9 mouse cellular contexts compared by ENCODE assay signal in genomic region chr17:29270148-29270698, GRCm38 (mm10). TPM values are rescaled to one million over a fixed set of nuclear protein-coding genes. Genes with fewer than 3 reads are reported as not detected.
DNase-seq lines count a peak whose midpoint lies in the region; ATAC-seq and TF ChIP-seq lines count a peak whose summit lies in the region.
"Had no signal": no experiment of that assay in that cellular context is flagged by ENCODE, and none has a peak within 500 bp of the region (broad histone marks: within the 10 kb centered on the region; RNA-seq: fewer than 3 reads in every experiment).

No protein-coding gene starts in this region.

- TF ChIP-seq CTCF in liver, embryonic 14.5 days (IDR thresholded peaks at IDR 0.05; ENCODE audit: low read depth), result no peak

- no peaks in the 10 kb centered on the region for H3K9me3 ChIP-seq in heart, embryonic 15.5 days (replicated peaks)
- no peaks in the 10 kb centered on the region for H3K9me3 ChIP-seq in embryonic facial prominence, embryonic 12.5 days
- no peaks in the 10 kb centered on the region for H3K9me3 ChIP-seq in liver, embryonic 14.5 days (ENCODE audit: control insufficient read depth, low read length)

- no peak for TF ChIP-seq EP300 in liver, embryonic 14.5 days (IDR thresholded peaks at IDR 0.05; ENCODE audit: low read depth)

- no peak for DNase-seq in heart, postnatal 14 days
- DNase-seq in B cell, adult 2 months, result peak; percentile 21 to 24
- no peak for DNase-seq in liver, embryonic 14.5 days (ENCODE audit: low read depth in 3 of 3, low spot score in 3 of 3)
- no peak for DNase-seq in left cerebral cortex, postnatal 14 days (ENCODE audit: low spot score in 2 of 2)
- DNase-seq in cerebellum, adult 18-20 months, result no peak
- no peak for DNase-seq in adrenal gland, adult 2 months
- DNase-seq: thymus, adult 2 months had no signal

- no peak for ATAC-seq in heart, embryonic 15.5 days (replicated peaks; ENCODE audit: insufficient number of reproducible peaks, insufficient read depth, low FRiP score, low read depth)
- ATAC-seq in embryonic facial prominence, embryonic 12.5 days (ENCODE audit: insufficient number of reproducible peaks, insufficient read depth, low FRiP score, low TSS enrichment), result no peak
- no peak for ATAC-seq in liver, embryonic 14.5 days (ENCODE audit: insufficient read depth)

- no peak overlapping the region for H3K9ac ChIP-seq in heart, embryonic 15.5 days
- H3K9ac ChIP-seq in embryonic facial prominence, embryonic 12.5 days, result no peak overlapping the region
- peak overlapping the region; percentile 91 for H3K9ac ChIP-seq in liver, embryonic 14.5 days (replicated peaks)

- H3K4me1 ChIP-seq in heart, embryonic 15.5 days (replicated peaks), result peaks cover 25% of the 10 kb centered on the region
- peaks cover 10% of the 10 kb centered on the region for H3K4me1 ChIP-seq in embryonic facial prominence, embryonic 12.5 days
- H3K4me1 ChIP-seq in liver, embryonic 14.5 days (replicated peaks; ENCODE audit: control insufficient read depth in 2 of 2, insufficient read depth in 2 of 2, low read length in 1 of 2), result peaks cover 9 to 17% of the 10 kb centered on the region in 2 experiments

- H3K4me3 ChIP-seq in heart, embryonic 15.5 days, result no peak overlapping the region
- no peak overlapping the region for H3K4me3 ChIP-seq in embryonic facial prominence, embryonic 12.5 days
- H3K4me3 ChIP-seq in liver, embryonic 14.5 days (ENCODE audit: insufficient read depth in 1 of 2, low read depth in 2 of 2, low read length in 2 of 2), result peak overlapping the region in 1 of 2 experiments; percentile 72; a peak in 2 of 4 replicates

- 89% methylated on average over 9 of the region's 9 CpGs for WGBS in heart, embryonic 15.5 days
- 93% methylated on average over 9 of the region's 9 CpGs for WGBS in embryonic facial prominence, embryonic 12.5 days
- WGBS in liver, embryonic 14.5 days (ENCODE audit: insufficient replicate concordance), result 85% methylated on average over 9 of the region's 9 CpGs

- peak overlapping the region; percentile 77; the same call in 1 of the 2 replicates for H3K4me2 ChIP-seq in heart, embryonic 15.5 days
- peak overlapping the region; percentile 60 for H3K4me2 ChIP-seq in embryonic facial prominence, embryonic 12.5 days (replicated peaks)
- peak overlapping the region; percentile 84 for H3K4me2 ChIP-seq in liver, embryonic 14.5 days (ENCODE audit: low read depth)

- H3K27ac ChIP-seq in heart, embryonic 15.5 days, result no peak overlapping the region
- no peak overlapping the region for H3K27ac ChIP-seq in embryonic facial prominence, embryonic 12.5 days
- no peak overlapping the region; the same call in 1 of the 2 replicates for H3K27ac ChIP-seq in liver, embryonic 14.5 days

- intact Hi-C loops in heart, postnatal 14 days (cut with DNase I), result no loop called here
- intact Hi-C loops in left cerebral cortex, postnatal 14 days (cut with DNase I), result no loop called here

- no peaks in the 10 kb centered on the region for H3K36me3 ChIP-seq in heart, embryonic 15.5 days
- H3K36me3 ChIP-seq in embryonic facial prominence, embryonic 12.5 days, result no peaks in the 10 kb centered on the region
- no peaks in the 10 kb centered on the region for H3K36me3 ChIP-seq in liver, embryonic 14.5 days (replicated peaks; ENCODE audit: control insufficient read depth, insufficient read depth, low read depth)

- H3K27me3 ChIP-seq in heart, embryonic 15.5 days, result no peaks in the 10 kb centered on the region
- no peaks in the 10 kb centered on the region for H3K27me3 ChIP-seq in embryonic facial prominence, embryonic 12.5 days
- H3K27me3 ChIP-seq in liver, embryonic 14.5 days (ENCODE audit: control insufficient read depth, insufficient read depth, low read length), result no peaks in the 10 kb centered on the region

RNA-seq across cellular contexts. Expression of gene BC004004, which starts 1.6 kb away (rescaled TPM):
- polyA plus RNA-seq in heart, embryonic 15.5 days (2015; fragmentation: Nextera tagmentation; extraction: Ambion mirVana), result 91.1 and 96.0 TPM in 2 replicates
- total RNA-seq in heart, postnatal 14 days (2021), result 100 to 1,000 TPM; 189 to 195 TPM
- polyA plus RNA-seq in embryonic facial prominence, embryonic 12.5 days (2016; fragmentation: Nextera tagmentation; extraction: Ambion mirVana), result 54.9 and 56.5 TPM in 2 replicates
- polyA plus RNA-seq in liver, embryonic 14.5 days (2012; rRNA removed), result 26.1 and 27.4 TPM in 2 replicates
- polyA plus RNA-seq in liver, embryonic 14.5 days (2014; fragmentation: Nextera tagmentation; extraction: Ambion mirVana), result 57.7 and 58.1 TPM in 2 replicates
- total RNA-seq in left cerebral cortex, postnatal 14 days (2021), result 100 to 1,000 TPM in 1 of 2 experiments, 10 to 100 TPM in 1; 87.5 to 103 TPM
- total RNA-seq in adrenal gland, adult 2 months (2021), result 100 to 1,000 TPM; 146 to 151 TPM
- polyA plus RNA-seq in adrenal gland, adult 2 months (2012; rRNA removed), result 49.7 and 54.1 TPM in 2 replicates

RNA-seq across cellular contexts. Expression of gene Ppil1, which starts 6.2 kb away (rescaled TPM):
- polyA plus RNA-seq in heart, embryonic 15.5 days (2015; fragmentation: Nextera tagmentation; extraction: Ambion mirVana), result 86.8 and 107 TPM in 2 replicates
- total RNA-seq in heart, postnatal 14 days (2021), result 10 to 100 TPM; 28.8 to 33.5 TPM
- polyA plus RNA-seq in embryonic facial prominence, embryonic 12.5 days (2016; fragmentation: Nextera tagmentation; extraction: Ambion mirVana), result 154 and 162 TPM in 2 replicates
- 46.2 and 47.9 TPM in 2 replicates for polyA plus RNA-seq in liver, embryonic 14.5 days (2012; rRNA removed)
- 84.7 and 87.3 TPM in 2 replicates for polyA plus RNA-seq in liver, embryonic 14.5 days (2014; fragmentation: Nextera tagmentation; extraction: Ambion mirVana)
- total RNA-seq in left cerebral cortex, postnatal 14 days (2021), result 10 to 100 TPM; 17.8 to 17.9 TPM
- 10 to 100 TPM; 19.7 to 28.0 TPM for total RNA-seq in adrenal gland, adult 2 months (2021)
- 24.6 and 26.2 TPM in 2 replicates for polyA plus RNA-seq in adrenal gland, adult 2 months (2012; rRNA removed)

RNA-seq across cellular contexts. Expression of gene Cpne5, which starts 32.3 kb away (rescaled TPM):
- 14.9 and 17.9 TPM in 2 replicates for polyA plus RNA-seq in heart, embryonic 15.5 days (2015; fragmentation: Nextera tagmentation; extraction: Ambion mirVana)
- total RNA-seq in heart, postnatal 14 days (2021), result 1 to 10 TPM; 2.3 to 3.9 TPM
- 11.9 and 13.5 TPM in 2 replicates for polyA plus RNA-seq in embryonic facial prominence, embryonic 12.5 days (2016; fragmentation: Nextera tagmentation; extraction: Ambion mirVana)
- 0.06 and 0.12 TPM in 2 replicates for polyA plus RNA-seq in liver, embryonic 14.5 days (2012; rRNA removed)
- polyA plus RNA-seq in liver, embryonic 14.5 days (2014; fragmentation: Nextera tagmentation; extraction: Ambion mirVana), result 0.16 and 0.28 TPM in 2 replicates
- 10 to 100 TPM; 82.0 to 86.5 TPM for total RNA-seq in left cerebral cortex, postnatal 14 days (2021)
- total RNA-seq in adrenal gland, adult 2 months (2021), result under 1 TPM; 0.38 to 0.75 TPM
- 1.4 and 1.7 TPM in 2 replicates for polyA plus RNA-seq in adrenal gland, adult 2 months (2012; rRNA removed)

RNA-seq across cellular contexts. Expression of gene Pi16, which starts 47.3 kb away (rescaled TPM):
- 4.3 and 5.8 TPM in 2 replicates for polyA plus RNA-seq in heart, embryonic 15.5 days (2015; fragmentation: Nextera tagmentation; extraction: Ambion mirVana)
- total RNA-seq in heart, postnatal 14 days (2021), result 10 to 100 TPM; 34.3 to 47.8 TPM
- 0.49 and 0.59 TPM in 2 replicates for polyA plus RNA-seq in embryonic facial prominence, embryonic 12.5 days (2016; fragmentation: Nextera tagmentation; extraction: Ambion mirVana)
- 0.90 and 0.97 TPM in 2 replicates for polyA plus RNA-seq in liver, embryonic 14.5 days (2012; rRNA removed)
- polyA plus RNA-seq in liver, embryonic 14.5 days (2014; fragmentation: Nextera tagmentation; extraction: Ambion mirVana), result 0.39 and 0.52 TPM in 2 replicates
- total RNA-seq in left cerebral cortex, postnatal 14 days (2021), result 1 to 10 TPM; 1.3 to 1.9 TPM
- 10 to 100 TPM; 23.1 to 35.5 TPM for total RNA-seq in adrenal gland, adult 2 months (2021)
- 21.5 and 29.9 TPM in 2 replicates for polyA plus RNA-seq in adrenal gland, adult 2 months (2012; rRNA removed)

Comparison
In these comparisons a context has a peak if more than half of its experiments do, and no peak if none do; other contexts are left out.
1. DNase-seq: peak in B cell, adult 2 months (2 of 2); none in heart, postnatal 14 days (0 of 2), liver, embryonic 14.5 days (0 of 3), left cerebral cortex, postnatal 14 days (0 of 2), cerebellum, adult 18-20 months (0 of 2) and adrenal gland, adult 2 months (single experiment).
2. Peak in every context shown above with its lines, with median percentiles within 50 percentile points of each other: H3K4me2 ChIP-seq.